Mouse (Mus musculus): ENCODE data around the gene Stat5a. TPM values are rescaled to one million over a fixed set of nuclear protein-coding genes. Genes with fewer than 3 reads are reported as not detected.

Gene Stat5a
- total RNA-seq, 4 experiments from 2014 or later: 16.5 to 26.5 (median 21.6) TPM

DNA sequence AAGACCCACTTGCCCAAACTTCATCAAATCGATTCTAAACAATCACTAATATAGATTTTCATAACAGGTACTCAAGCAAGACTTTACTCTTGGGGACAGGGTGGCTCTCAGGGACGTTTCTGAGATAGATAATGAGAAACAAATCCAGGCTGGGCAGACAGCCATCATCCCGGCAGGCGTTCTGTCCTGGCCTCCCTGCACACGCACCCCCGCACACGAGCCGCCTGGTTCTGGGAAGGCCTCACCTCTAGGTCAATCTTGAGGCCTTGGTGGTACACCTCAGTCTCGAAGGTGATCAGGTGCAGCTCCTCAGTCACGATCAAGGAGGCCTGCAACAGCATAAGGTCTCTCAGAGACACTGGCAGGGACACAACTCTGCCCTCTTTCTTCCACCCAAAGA lies 36.9 kb downstream of the Stat5a start:
- no peak for DNase-seq (ENCODE audit: low spot score)

DNA sequence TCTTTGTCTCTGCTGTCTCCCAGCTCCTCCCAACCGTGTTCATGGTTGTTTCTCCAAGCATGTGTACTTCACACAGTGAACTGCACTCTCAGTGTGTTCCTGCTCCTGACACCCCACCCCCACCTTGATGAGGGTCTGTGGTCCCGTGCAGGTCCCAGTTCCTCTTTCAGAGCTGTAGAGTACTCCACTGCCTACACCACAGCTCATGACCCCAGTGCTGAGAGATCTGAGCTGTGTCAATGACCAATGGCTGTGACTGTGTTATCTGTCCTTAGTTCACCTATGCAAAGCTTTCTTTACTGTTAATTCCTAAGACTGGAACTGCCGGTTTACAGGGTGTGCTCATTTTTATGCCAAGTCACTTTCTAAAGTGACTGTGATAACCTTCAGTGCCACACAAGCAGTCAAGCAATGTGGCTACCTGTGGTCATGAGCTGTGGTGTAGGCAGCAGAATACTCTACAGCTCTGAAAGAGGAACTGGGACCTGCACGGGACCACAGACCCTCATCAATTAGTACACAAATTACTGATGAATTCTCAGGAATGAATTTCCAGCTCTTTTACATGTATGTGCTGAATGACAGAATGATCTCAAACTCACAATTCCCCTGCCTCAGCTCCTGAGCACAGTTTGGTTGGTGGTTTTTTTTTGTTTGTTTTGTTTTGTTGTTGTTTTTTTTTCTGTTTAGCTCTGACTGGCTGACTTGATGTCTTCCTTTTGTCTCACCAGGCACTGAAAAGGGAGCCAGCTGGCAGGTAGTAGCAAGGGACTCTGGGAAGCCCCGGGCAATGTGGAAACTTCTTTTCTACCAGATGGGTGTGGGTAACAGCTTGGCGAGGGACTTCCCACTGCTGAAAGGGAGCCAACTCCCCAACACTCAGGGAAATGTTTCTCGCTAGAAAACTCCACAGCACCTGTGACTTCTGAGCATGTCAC lies 38.4 kb downstream of the Stat5a start:
- DNase-seq (ENCODE audit: low spot score): no peak

DNA sequence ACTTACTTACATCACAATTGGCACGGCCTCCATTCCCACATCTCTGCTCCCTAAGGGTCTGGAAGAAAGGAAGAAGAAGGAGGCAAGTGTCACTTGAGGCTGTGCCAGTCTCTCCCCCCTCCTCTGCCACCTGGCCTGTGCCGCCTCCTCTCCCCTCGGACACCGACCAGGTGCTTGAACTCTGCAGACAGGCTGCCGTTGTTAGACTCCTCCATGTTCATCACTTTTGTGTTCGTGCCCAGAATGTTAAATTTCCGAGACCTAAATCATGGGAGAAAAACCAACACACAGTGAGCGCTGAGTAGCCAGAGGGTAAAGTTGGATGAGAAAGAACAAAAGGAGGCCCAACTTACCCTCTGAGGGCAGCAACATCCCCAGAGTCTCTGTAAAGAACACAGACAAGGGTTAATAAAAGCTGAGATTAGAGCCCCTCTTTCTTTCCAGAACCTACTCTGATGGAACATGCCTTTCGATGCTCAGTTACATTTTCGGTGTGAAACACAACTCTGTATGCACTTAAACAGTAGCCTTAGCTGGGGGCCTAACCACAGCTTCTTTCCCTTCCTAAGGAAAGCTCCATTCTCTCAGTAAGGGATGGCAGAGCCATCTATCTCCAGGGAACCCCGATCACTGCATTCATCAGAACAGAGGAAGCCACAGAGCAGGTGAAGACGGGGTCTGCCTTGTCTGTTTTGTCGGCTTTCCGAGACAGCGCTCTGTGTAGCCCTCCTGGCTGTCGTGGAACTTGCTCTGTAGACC lies 39.5 kb downstream of the Stat5a start:
- no peak for DNase-seq (ENCODE audit: low spot score)

- no peak for DNase-seq (ENCODE audit: low spot score)
Measured at GRCm38 (mm10) chr11:100904580-100905351, 45.6 kb downstream of the Stat5a start.

GRCm38 (mm10) chr11:100905929-100906328 lies 46.8 kb downstream of the Stat5a start:
- no peak for DNase-seq (ENCODE audit: low spot score)

DNA sequence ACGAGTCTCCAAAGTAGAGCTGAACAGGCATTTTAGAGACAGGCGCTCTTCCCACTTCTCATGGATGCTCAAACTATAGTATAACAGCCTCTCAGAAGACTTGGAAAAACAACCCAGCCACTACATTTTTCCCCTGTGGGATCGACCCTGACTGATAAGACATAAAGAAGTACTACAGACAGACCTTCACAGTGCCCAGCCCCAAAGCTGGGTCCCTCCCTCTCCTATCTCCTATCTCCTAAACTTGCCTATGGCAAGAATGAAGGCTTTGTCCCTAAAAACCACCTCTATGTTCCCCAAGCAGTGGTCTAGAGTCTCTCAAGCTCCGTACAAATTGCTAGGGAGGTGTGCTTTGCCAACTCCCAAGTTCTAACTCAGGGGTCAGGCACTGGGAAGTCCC lies 47.7 kb downstream of the Stat5a start:
- DNase-seq (ENCODE audit: low spot score): no peak

DNA sequence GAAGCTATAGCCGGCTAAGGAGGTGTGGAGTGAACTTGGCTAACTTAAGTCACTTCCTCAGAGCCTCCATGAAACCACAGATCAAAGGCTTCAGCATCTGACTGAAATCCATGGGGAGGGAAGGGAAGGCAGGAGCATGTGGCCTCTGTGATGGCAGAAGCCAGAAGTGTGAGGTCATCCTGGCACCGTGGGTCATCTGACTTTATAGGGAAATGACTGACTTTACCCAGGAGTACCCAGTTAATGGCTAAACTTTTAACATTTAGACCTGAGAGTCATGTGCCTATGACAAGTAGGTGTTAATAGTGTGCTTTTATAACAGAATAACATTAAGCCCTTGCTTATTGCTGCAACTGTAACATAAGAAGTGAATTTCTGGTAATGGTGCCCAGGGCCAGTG lies 49.0 kb downstream of the Stat5a start:
- no peak for DNase-seq (ENCODE audit: low spot score)

- no peak for DNase-seq (ENCODE audit: low spot score)
Measured at GRCm38 (mm10) chr11:100908567-100908966, 49.4 kb downstream of the Stat5a start.

DNA sequence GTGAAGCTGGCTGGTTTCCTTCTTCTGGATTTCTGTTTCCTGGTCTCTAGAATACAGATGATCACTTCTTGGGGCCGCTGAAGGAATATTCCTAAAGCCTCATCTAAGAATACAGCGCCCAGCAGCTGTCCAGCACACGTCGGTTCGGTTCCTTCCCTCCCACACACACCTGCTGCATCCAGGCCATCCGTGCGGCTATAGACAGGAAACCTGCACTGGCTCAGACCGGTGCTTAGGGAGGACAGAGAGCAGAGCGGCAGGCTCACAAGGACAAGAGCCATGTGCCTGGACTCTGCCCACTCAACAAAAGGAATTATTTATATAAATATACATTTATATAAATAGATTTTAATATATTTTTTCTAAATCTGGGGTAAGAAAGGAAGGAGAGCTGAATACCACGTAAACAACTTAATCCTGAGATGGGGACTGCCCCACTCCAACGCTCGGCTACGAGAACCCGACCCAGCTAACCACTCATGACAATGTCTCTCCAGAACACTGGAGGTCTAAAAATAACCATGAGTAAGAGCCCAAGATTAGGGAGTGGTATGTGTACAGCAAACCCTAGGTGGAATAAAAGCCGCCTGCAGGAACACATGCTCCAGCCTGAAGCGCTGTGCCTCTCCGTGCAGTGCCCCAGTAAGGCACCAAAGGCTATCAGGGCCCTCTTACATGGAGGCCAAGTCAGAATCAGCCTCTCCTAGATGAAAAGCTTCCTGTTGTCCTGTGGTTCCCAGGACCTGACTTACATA lies 53.4 kb downstream of the Stat5a start:
- peak; percentile 60 for DNase-seq (ENCODE audit: low spot score)

DNA sequence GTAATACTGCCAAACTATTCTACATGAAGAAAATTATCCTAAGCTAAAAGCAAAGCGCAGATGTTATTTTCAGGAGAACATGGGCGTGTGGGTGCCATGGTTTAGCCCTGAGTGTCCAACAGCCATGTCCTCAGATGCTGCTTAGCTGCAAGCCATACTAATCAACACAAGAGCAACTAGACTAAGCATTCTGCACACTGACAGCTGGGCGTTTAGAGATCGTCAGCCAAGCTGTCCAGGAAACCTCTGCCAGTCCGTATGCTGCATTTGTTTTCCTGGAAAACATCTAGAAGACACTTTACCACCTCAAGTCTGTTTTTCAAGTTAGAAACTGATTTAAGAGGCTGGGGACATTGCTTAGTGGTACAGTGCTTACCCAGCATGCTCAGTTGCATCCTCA lies 55.3 kb downstream of the Stat5a start:
- no peak for DNase-seq (ENCODE audit: low spot score)

GRCm38 (mm10) chr11:100915063-100915462 lies 55.9 kb downstream of the Stat5a start:
- no peak for DNase-seq (ENCODE audit: low spot score)

- no peak for DNase-seq (ENCODE audit: low spot score)
Measured at GRCm38 (mm10) chr11:100916432-100916971, 57.4 kb downstream of the Stat5a start.

GRCm38 (mm10) chr11:100918007-100918406 lies 58.9 kb downstream of the Stat5a start:
- no peak for DNase-seq (ENCODE audit: low spot score)

DNA sequence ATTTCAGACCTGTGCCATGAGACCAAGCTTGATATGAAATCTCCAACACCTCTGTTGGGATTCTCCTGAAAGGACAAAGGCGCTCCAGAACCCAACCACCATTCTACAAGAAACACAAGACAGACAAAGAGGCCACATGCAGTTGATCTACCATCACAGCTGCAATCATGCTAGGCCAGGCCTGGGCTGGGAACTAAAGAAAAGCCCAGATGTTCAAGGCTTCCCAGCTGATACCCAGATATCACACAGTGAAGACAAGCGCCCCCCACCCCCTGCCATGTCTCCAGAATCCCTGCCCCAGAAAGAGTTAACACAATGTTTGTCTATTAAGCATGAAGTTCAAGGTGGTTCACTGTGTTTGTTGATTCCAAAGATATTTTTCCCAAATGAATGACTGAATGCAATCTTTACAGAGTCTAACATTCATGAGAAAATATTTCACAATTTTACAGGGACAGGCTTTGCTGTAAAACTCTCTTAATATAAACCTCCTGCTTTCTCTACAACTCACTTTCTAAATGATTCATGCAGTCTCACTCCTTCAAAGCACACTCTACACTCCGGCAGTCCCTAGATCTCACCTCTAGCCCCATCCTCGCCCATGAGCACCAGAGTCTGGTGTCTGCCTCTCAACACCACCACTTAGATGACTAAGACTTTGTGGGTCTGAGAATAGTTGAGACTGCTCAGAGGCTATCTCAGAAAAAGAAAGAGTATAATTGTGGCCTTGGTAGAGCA lies 61.9 kb downstream of the Stat5a start:
- no peak for DNase-seq (ENCODE audit: low spot score)

DNA sequence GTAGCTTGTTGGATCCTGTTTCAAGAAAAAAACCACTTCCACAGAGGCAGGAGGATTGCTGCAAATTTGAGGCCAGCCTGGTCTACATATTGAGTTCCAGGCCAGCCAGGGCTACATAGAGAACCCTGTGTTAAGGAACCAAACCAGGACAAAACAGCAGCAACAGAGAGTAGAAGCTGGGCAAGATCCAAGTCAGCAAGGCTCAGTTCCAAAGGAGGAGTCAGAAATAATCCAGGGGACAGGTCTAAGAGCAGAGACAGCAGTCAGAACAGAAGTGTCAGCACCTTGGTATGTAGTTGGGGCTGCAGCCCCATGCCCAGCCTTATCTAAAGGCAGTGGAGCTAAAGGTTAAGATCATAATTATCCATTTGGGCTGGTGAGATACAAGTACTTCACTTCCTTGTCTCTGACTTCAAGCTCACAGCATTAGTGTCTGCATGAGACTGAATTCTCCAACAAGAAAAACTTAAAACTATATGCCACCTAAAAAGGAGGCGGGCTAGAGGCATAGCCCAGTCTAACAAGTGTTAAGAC lies 65.3 kb downstream of the Stat5a start:
- DNase-seq (ENCODE audit: low spot score): no peak

GRCm38 (mm10) chr11:100927386-100927785 lies 68.2 kb downstream of the Stat5a start:
- DNase-seq (ENCODE audit: low spot score): no peak

- no peak for DNase-seq (ENCODE audit: low spot score)
Measured at GRCm38 (mm10) chr11:100930611-100931010, 71.5 kb downstream of the Stat5a start.

GRCm38 (mm10) chr11:100931254-100931921 lies 72.2 kb downstream of the Stat5a start:
- DNase-seq (ENCODE audit: low spot score): peak; percentile 76

Measured in heart, adult 8-10 months (tissue).